Mouse (Mus musculus) intestine, embryonic 16.5 days (tissue): ENCODE data around the gene Txn2. TPM values are rescaled to one million over a fixed set of nuclear protein-coding genes. Genes with fewer than 3 reads are reported as not detected.

Source experiments
- ATAC-seq: fragments of 200-750 bp; cut with Nextera tagmentation; 2 replicates; pipeline ENCODE4 v1.8.0; 2017; ENCODE audit warnings: moderate TSS enrichment, moderate library complexity
- H3K27ac ChIP-seq: fragments of 300-500 bp; sonication (generic); 2 replicates; pipeline ENCODE4 v1.5.1; 2014; ENCODE audit warnings: mild to moderate bottlenecking, low read length
- H3K27me3 ChIP-seq: fragments of 300-500 bp; sonication (generic); replicated peaks from 2 replicates; pipeline ENCODE4 v1.6.1; 2014; ENCODE audit warnings: low read length, control low read depth, mixed read lengths; ENCODE audit not compliant: control insufficient read depth, insufficient read depth
- H3K36me3 ChIP-seq: fragments of 300-500 bp; sonication (generic); 2 replicates; pipeline ENCODE4 v1.6.1; 2014; ENCODE audit warnings: low read length, control low read depth; ENCODE audit not compliant: control insufficient read depth, insufficient read depth
- H3K4me1 ChIP-seq: fragments of 300-500 bp; sonication (generic); 2 replicates; pipeline ENCODE4 v1.6.1; 2014; ENCODE audit warnings: low read length, control low read depth, mixed read lengths; ENCODE audit not compliant: control insufficient read depth, insufficient read depth
- H3K4me2 ChIP-seq: fragments of 300-500 bp; sonication (generic); 2 replicates; pipeline ENCODE4 v1.6.1; 2014; ENCODE audit warnings: low read depth, low read length, control low read depth
- H3K4me3 ChIP-seq: fragments of 300-500 bp; sonication (generic); 2 replicates; pipeline ENCODE4 v1.5.1; 2014; ENCODE audit warnings: mild to moderate bottlenecking, low read length
- H3K9ac ChIP-seq: fragments of 300-500 bp; sonication (generic); 2 replicates; pipeline ENCODE4 v1.6.1; 2014; ENCODE audit warnings: low read depth, low read length
- H3K9me3 ChIP-seq: fragments of 300-500 bp; sonication (generic); 2 replicates; pipeline ENCODE4 v1.6.1; 2016; ENCODE audit warnings: low read length, control low read depth; ENCODE audit not compliant: control insufficient read depth
- WGBS: fragments of 180-500 bp; shearing (Covaris S2); extraction: QIAGEN DNeasy Blood & Tissue Kit; methylation state at CpG from one replicate; pipeline ENCODE4 v1.1.7; 2014; 5-methylcytosine and 5-hydroxymethylcytosine counted together
- polyA plus RNA-seq: library from polyadenylated mRNA; unstranded; fragments of >200 nt; fragmentation: Nextera tagmentation; extraction: Ambion mirVana; gene quantifications from 2 replicates; pipeline ENCODE4 v1.2.1, GENCODE M21; 2015

The Txn2 gene
- polyA plus RNA-seq, 1 experiment from 2014 or later, result 388 TPM

- 88% methylated on average over 3 of the region's 3 CpGs for WGBS
- no peak overlapping the region for H3K4me2 ChIP-seq
Measured at GRCm38 (mm10) chr15:77879756-77880155, 49.0 kb downstream of the Txn2 start.

GRCm38 (mm10) chr15:77877209-77877608 lies 51.6 kb downstream of the Txn2 start:
- WGBS, result 78% methylated on average over 2 of the region's 2 CpGs
- no peaks in the 10 kb centered on the region for H3K36me3 ChIP-seq
- no peak overlapping the region for H3K27ac ChIP-seq
- H3K9ac ChIP-seq, result no peak overlapping the region
- no peak overlapping the region for H3K4me2 ChIP-seq
- no peak overlapping the region for H3K4me3 ChIP-seq
- no peaks in the 10 kb centered on the region for H3K27me3 ChIP-seq
- H3K4me1 ChIP-seq, result peaks cover 24% of the 10 kb centered on the region
- H3K9me3 ChIP-seq, result no peaks in the 10 kb centered on the region
- no peak for ATAC-seq

More at GRCm38 (mm10) chr15:77879756-77880155, 49.0 kb downstream of the Txn2 start:
- H3K36me3 ChIP-seq, result no peaks in the 10 kb centered on the region
- H3K9ac ChIP-seq, result no peak overlapping the region
- ATAC-seq, result no peak
- no peaks in the 10 kb centered on the region for H3K9me3 ChIP-seq
- peaks cover 28% of the 10 kb centered on the region for H3K4me1 ChIP-seq
- H3K27ac ChIP-seq, result no peak overlapping the region
- no peak overlapping the region for H3K4me3 ChIP-seq
- H3K27me3 ChIP-seq, result no peaks in the 10 kb centered on the region

GRCm38 (mm10) chr15:77876716-77877115 lies 52.1 kb downstream of the Txn2 start:
- Histone ChIP-seq H3K4me3 (no peak overlapping the region), H3K27me3 (no peaks in the 10 kb centered on the region), H3K9me3 (no peaks in the 10 kb centered on the region), H3K9ac (no peak overlapping the region), H3K27ac (peak overlapping the region; percentile 57), H3K36me3 (no peaks in the 10 kb centered on the region), H3K4me2 (no peak overlapping the region), H3K4me1 (peaks cover 20% of the 10 kb centered on the region)
- ATAC-seq, result peak; percentile 25
- WGBS, result 62% methylated on average over 3 of the region's 3 CpGs

DNA sequence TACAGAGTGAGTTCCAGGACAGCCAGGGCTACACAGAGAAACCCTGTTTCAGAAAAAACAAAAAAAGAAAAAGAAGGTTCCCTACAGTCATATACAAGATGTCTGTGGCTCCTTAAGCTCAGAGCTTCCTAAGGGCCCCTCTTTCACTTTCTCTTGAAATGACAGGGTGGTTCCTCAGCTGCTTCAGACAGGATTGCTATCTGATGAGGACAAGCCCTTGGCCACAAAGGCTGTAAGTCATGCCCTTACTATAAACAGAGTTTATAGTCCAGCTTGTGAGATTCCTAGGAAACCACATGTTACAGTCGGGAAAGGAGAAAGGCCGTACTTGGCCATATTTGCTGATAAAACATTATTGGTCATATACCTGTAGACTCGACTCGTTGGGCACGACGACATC lies 52.9 kb downstream of the Txn2 start:
- Histone ChIP-seq H3K36me3 (no peaks in the 10 kb centered on the region), H3K4me3 (no peak overlapping the region), H3K9me3 (no peaks in the 10 kb centered on the region), H3K27me3 (no peaks in the 10 kb centered on the region), H3K4me1 (peaks cover 17% of the 10 kb centered on the region), H3K4me2 (no peak overlapping the region), H3K27ac (peak overlapping the region; percentile 23; the same call in 1 of the 2 replicates), H3K9ac (no peak overlapping the region)
- 80% methylated on average over 6 of the region's 6 CpGs for WGBS
- ATAC-seq, result no peak

DNA sequence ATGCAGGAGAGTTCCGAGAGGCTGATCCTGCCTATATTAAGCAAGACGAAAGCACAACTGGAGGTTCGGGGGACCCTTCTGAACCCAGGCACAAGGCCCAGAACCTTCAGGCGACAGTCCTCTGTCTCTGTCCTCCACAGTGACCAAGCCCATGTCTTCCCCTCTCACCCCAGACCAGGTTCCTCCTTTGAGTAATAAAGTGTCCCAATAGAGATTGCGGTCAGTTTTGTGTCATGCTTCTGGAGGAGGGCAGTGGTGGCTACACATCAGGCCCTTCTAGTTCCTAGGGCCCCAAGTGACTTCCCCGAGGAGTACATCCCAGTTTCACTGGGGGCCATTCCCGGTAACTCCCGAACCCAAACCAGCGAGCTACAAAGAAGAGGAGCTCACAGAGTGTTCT lies 54.0 kb downstream of the Txn2 start:
- ATAC-seq, result no peak
- 89% methylated on average over 9 of the region's 9 CpGs for WGBS
- Histone ChIP-seq H3K9ac (no peak overlapping the region), H3K27me3 (no peaks in the 10 kb centered on the region), H3K36me3 (no peaks in the 10 kb centered on the region), H3K27ac (no peak overlapping the region), H3K9me3 (no peaks in the 10 kb centered on the region), H3K4me2 (no peak overlapping the region), H3K4me3 (no peak overlapping the region), H3K4me1 (peaks cover 17% of the 10 kb centered on the region)

- peak overlapping the region; percentile 8; the same call in 1 of the 2 replicates for H3K27ac ChIP-seq
- no peaks in the 10 kb centered on the region for H3K27me3 ChIP-seq
- no peaks in the 10 kb centered on the region for H3K36me3 ChIP-seq
- H3K4me2 ChIP-seq, result no peak overlapping the region
- no peak overlapping the region for H3K9ac ChIP-seq
- WGBS, result 35% methylated on average over 4 of the region's 4 CpGs
- H3K4me3 ChIP-seq, result no peak overlapping the region
- H3K9me3 ChIP-seq, result no peaks in the 10 kb centered on the region
- peaks cover 17% of the 10 kb centered on the region for H3K4me1 ChIP-seq
- ATAC-seq, result no peak
Measured at GRCm38 (mm10) chr15:77874310-77874709, 54.5 kb downstream of the Txn2 start.

GRCm38 (mm10) chr15:77873564-77873963 lies 55.2 kb downstream of the Txn2 start:
- peak; percentile 12; the same call in 1 of the 2 replicates for ATAC-seq
- Histone ChIP-seq H3K27ac (peak overlapping the region; percentile 8; the same call in 1 of the 2 replicates), H3K4me2 (no peak overlapping the region), H3K36me3 (no peaks in the 10 kb centered on the region), H3K4me3 (no peak overlapping the region), H3K27me3 (no peaks in the 10 kb centered on the region), H3K9me3 (no peaks in the 10 kb centered on the region), H3K4me1 (peaks cover 17% of the 10 kb centered on the region), H3K9ac (no peak overlapping the region)
- WGBS, result 67% methylated on average over 2 of the region's 2 CpGs

- 52% methylated on average over 3 of the region's 3 CpGs for WGBS
- H3K27ac ChIP-seq, result 0 out of 2 replicates have a peak overlapping the region, but pooled peaks have one; percentile 12
- H3K9ac ChIP-seq, result no peak overlapping the region
Measured at GRCm38 (mm10) chr15:77872996-77873395, 55.8 kb downstream of the Txn2 start.

GRCm38 (mm10) chr15:77868340-77868739 lies 60.5 kb downstream of the Txn2 start:
- ATAC-seq, result no peak
- 95% methylated on average over 5 of the region's 5 CpGs for WGBS
- Histone ChIP-seq H3K36me3 (no peaks in the 10 kb centered on the region), H3K4me1 (peaks cover 12% of the 10 kb centered on the region; the same call in 1 of the 2 replicates), H3K27me3 (no peaks in the 10 kb centered on the region), H3K4me3 (no peak overlapping the region), H3K4me2 (no peak overlapping the region), H3K9me3 (no peaks in the 10 kb centered on the region), H3K27ac (no peak overlapping the region), H3K9ac (no peak overlapping the region)

More at GRCm38 (mm10) chr15:77872996-77873395, 55.8 kb downstream of the Txn2 start:
- H3K4me3 ChIP-seq, result no peak overlapping the region
- H3K4me2 ChIP-seq, result no peak overlapping the region
- ATAC-seq, result peak; percentile 83
- H3K9me3 ChIP-seq, result no peaks in the 10 kb centered on the region
- peaks cover 17% of the 10 kb centered on the region for H3K4me1 ChIP-seq
- no peaks in the 10 kb centered on the region for H3K27me3 ChIP-seq
- H3K36me3 ChIP-seq, result no peaks in the 10 kb centered on the region
